Comparison of ENCODE assay signal across 9 mouse cellular contexts in the genomic region with DNA sequence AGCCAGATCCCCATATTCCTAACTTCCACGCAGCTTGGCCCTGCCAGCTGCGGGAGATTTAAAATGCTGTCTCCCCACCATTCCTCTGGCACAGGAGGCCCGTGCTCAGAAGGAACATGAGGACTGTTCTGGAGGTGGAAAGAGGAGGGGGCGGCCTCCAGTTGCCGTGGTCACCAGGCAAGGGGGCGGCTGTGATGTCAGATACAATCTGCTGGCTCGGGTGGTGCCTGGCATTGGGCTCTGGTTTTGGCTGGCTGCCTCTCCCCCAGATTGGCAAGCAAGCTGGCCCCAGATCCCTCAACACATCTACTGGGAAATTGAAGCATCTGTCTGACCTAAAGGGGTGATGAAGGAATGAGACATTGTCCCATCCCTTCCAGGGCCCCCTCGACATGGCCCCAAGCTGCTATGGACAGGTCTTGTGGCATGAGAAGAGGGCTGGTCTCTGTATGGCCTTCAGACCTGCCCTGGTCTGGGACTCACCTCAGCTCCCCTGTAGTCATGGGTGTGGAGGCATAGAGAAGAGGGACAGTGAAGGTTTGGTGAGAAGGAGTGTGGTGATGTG. TPM values are rescaled to one million over a fixed set of nuclear protein-coding genes. Genes with fewer than 3 reads are reported as not detected.
DNase-seq lines count a peak whose midpoint lies in the region; ATAC-seq and TF ChIP-seq lines count a peak whose summit lies in the region.
"Had no signal": no experiment of that assay in that cellular context is flagged by ENCODE, and none has a peak within 500 bp of the region (broad histone marks: within the 10 kb centered on the region; RNA-seq: fewer than 3 reads in every experiment).

No protein-coding gene starts in this region.

- H3K27me3 ChIP-seq in intestine, embryonic 15.5 days (replicated peaks) = 0 out of 2 replicates have a peak, but pooled peaks cover 2% of the 10 kb centered on the region
- no peaks in the 10 kb centered on the region for H3K27me3 ChIP-seq in limb, embryonic 15.5 days

- no peaks in the 10 kb centered on the region for H3K9me3 ChIP-seq in intestine, embryonic 15.5 days
- no peaks in the 10 kb centered on the region for H3K9me3 ChIP-seq in limb, embryonic 15.5 days

- ATAC-seq in intestine, embryonic 15.5 days = no peak
- ATAC-seq in limb, embryonic 15.5 days (ENCODE audit: insufficient number of reproducible peaks, low FRiP score, low TSS enrichment, low read depth) = no peak
- ATAC-seq in megakaryocyte, adult 5-6 weeks (ENCODE audit: poor library complexity, severe bottlenecking) = no peak

- H3K27ac ChIP-seq in intestine, embryonic 15.5 days = no peak overlapping the region
- H3K27ac ChIP-seq in limb, embryonic 15.5 days = no peak overlapping the region

- H3K36me3 ChIP-seq in intestine, embryonic 15.5 days = no peaks in the 10 kb centered on the region
- peaks cover 7% of the 10 kb centered on the region; the same call in 1 of the 2 replicates for H3K36me3 ChIP-seq in limb, embryonic 15.5 days

- TF ChIP-seq POLR2A in brain, embryonic 14.5 days (IDR thresholded peaks at IDR 0.05; ENCODE audit: borderline replicate concordance, extremely low read depth, insufficient read depth, insufficient read length, poor library complexity, severe bottlenecking) = no peak

- DNase-seq in cerebellum, postnatal 10 days = peak; percentile 86 to 90
- no peak for DNase-seq in cerebellum, postnatal 36 days
- DNase-seq in brain, embryonic 14.5 days (ENCODE audit: low read depth) = peak; percentile 84
- no peak for DNase-seq in urinary bladder, postnatal 25 days (ENCODE audit: low spot score)
- no peak for DNase-seq in B cell, adult 2 months
- DNase-seq: cerebellum, adult 11-12 months had no signal

- no peak overlapping the region for H3K9ac ChIP-seq in intestine, embryonic 15.5 days
- H3K9ac ChIP-seq in limb, embryonic 15.5 days = no peak overlapping the region

- H3K4me1 ChIP-seq in intestine, embryonic 15.5 days (replicated peaks) = peaks cover 32% of the 10 kb centered on the region
- H3K4me1 ChIP-seq in limb, embryonic 15.5 days = peaks cover 44% of the 10 kb centered on the region

- no peak overlapping the region for H3K4me3 ChIP-seq in intestine, embryonic 15.5 days (replicated peaks)
- peak overlapping the region; percentile 79; the same call in 1 of the 2 replicates for H3K4me3 ChIP-seq in limb, embryonic 15.5 days

- TF ChIP-seq CTCF in brain, embryonic 14.5 days (IDR thresholded peaks at IDR 0.05; ENCODE audit: borderline replicate concordance, extremely low read depth, insufficient read depth, insufficient read length) = no peak

- WGBS in intestine, embryonic 15.5 days = 65% methylated on average over 8 of the region's 8 CpGs
- 42% methylated on average over 8 of the region's 8 CpGs for WGBS in limb, embryonic 15.5 days

- peak overlapping the region; percentile 90 for H3K4me2 ChIP-seq in intestine, embryonic 15.5 days (replicated peaks)
- H3K4me2 ChIP-seq in limb, embryonic 15.5 days = peak overlapping the region; percentile 86; the same call in 1 of the 2 replicates

RNA-seq across cellular contexts. Expression of gene Plekhg5, which starts 16.3 kb away (rescaled TPM):
- polyA plus RNA-seq in brain, embryonic 14.5 days (2012; rRNA removed) = 14.0 and 18.6 TPM in 2 replicates
- 11.0 and 12.9 TPM in 2 replicates for polyA plus RNA-seq in intestine, embryonic 15.5 days (2015; fragmentation: Nextera tagmentation; extraction: Ambion mirVana)
- polyA plus RNA-seq in limb, embryonic 15.5 days (2015; fragmentation: Nextera tagmentation; extraction: Ambion mirVana) = 17.1 and 18.5 TPM in 2 replicates
- 1.7 and 2.6 TPM in 2 replicates for total RNA-seq in megakaryocyte, adult 5-6 weeks (2015)
- 3.0 and 3.6 TPM in 2 replicates for total RNA-seq in megakaryocyte, adult 5-6 weeks (2017)

RNA-seq across cellular contexts. Expression of gene Tnfrsf25, which starts 27.1 kb away (rescaled TPM):
- polyA plus RNA-seq in brain, embryonic 14.5 days (2012; rRNA removed) = 3.8 and 4.4 TPM in 2 replicates
- polyA plus RNA-seq in intestine, embryonic 15.5 days (2015; fragmentation: Nextera tagmentation; extraction: Ambion mirVana) = 1.4 and 1.5 TPM in 2 replicates
- polyA plus RNA-seq in limb, embryonic 15.5 days (2015; fragmentation: Nextera tagmentation; extraction: Ambion mirVana) = 1.1 and 1.2 TPM in 2 replicates
- total RNA-seq in megakaryocyte, adult 5-6 weeks (2015) = 0.13 and 0.25 TPM in 2 replicates
- total RNA-seq in megakaryocyte, adult 5-6 weeks (2017) = 0.18 and 2.8 TPM in 2 replicates

RNA-seq across cellular contexts. Expression of gene Nol9, which starts 49.5 kb away (rescaled TPM):
- polyA plus RNA-seq in brain, embryonic 14.5 days (2012; rRNA removed) = 23.4 and 28.8 TPM in 2 replicates
- 31.3 and 31.7 TPM in 2 replicates for polyA plus RNA-seq in intestine, embryonic 15.5 days (2015; fragmentation: Nextera tagmentation; extraction: Ambion mirVana)
- 27.0 and 30.3 TPM in 2 replicates for polyA plus RNA-seq in limb, embryonic 15.5 days (2015; fragmentation: Nextera tagmentation; extraction: Ambion mirVana)
- total RNA-seq in megakaryocyte, adult 5-6 weeks (2015) = 10.1 and 11.1 TPM in 2 replicates
- 10.8 and 15.5 TPM in 2 replicates for total RNA-seq in megakaryocyte, adult 5-6 weeks (2017)

RNA-seq across cellular contexts. Expression of gene Tas1r1, which starts 50.3 kb away (rescaled TPM):
- polyA plus RNA-seq in brain, embryonic 14.5 days (2012; rRNA removed) = 0.37 and 0.58 TPM in 2 replicates
- 0.19 and 0.44 TPM in 2 replicates for polyA plus RNA-seq in intestine, embryonic 15.5 days (2015; fragmentation: Nextera tagmentation; extraction: Ambion mirVana)
- polyA plus RNA-seq in limb, embryonic 15.5 days (2015; fragmentation: Nextera tagmentation; extraction: Ambion mirVana) = 0.81 and 1.7 TPM in 2 replicates
- 0.11 and 0.16 TPM in 2 replicates for total RNA-seq in megakaryocyte, adult 5-6 weeks (2015)
- not detected in 2 replicates for total RNA-seq in megakaryocyte, adult 5-6 weeks (2017)

Comparison
In these comparisons a context has a peak if more than half of its experiments do, and no peak if none do; other contexts are left out.
1. DNase-seq: peak in cerebellum, postnatal 10 days (2 of 2) and brain, embryonic 14.5 days (single experiment); none in cerebellum, postnatal 36 days (0 of 2), urinary bladder, postnatal 25 days (single experiment) and B cell, adult 2 months (0 of 2).